Mouse (Mus musculus): ENCODE measurements around the gene C1ra.

DNA sequence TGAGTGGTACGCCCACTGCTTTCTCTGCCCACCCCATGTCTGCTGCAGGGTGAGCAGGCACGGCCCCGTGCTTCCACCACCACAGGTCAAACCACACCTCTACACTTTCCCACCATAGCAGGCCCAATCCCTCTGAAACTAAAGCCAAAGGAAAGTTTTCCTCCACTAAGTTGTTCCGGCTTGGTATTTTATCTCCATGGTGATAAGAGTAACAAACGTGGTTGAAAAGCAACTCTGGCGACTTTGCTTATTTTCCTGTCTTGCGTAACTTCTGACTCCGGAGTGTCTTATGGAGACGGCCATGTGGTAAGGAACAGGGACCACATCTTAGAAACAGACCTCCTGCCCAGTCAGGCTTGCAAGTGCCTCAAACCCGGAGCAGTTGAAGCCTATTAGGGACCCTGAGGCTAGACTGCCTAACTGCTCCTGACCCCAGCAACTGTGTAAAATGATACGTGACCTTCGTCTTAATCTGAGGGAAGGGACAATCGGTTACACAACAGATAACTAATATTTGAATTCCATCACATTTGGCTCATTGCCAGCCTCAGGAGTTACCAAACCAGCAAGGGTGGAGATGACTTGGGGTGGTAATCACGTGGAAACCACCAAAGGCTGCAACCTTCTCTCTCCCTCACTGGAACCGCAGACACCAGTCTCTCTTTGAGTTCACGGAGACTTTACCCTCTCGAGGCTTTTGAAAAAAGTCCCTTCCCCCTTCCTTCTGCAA lies 34.1 kb upstream of the C1ra start:
- TF ChIP-seq CTCF (IDR thresholded peaks at IDR 0.05; ENCODE audit: extremely low read depth, insufficient read depth, low read length) (no peak), POLR2A (IDR thresholded peaks at IDR 0.05; ENCODE audit: extremely low read depth, insufficient read depth, low read length) (no peak)
